Mouse (Mus musculus): ENCODE measurements at regions not wholly inside any gene's neighbourhood (a gene's known extent, or its start where the extent isn't known, plus 50 kb on each side); places are given as distances from the start of the nearest gene placed in this dataset.

GRCm38 (mm10) chr9:41577760-41578159, 416.3 kb upstream of the Ubash3b start:
- DNase-seq (ENCODE audit: low read depth, low spot score): no peak

- DNase-seq (ENCODE audit: low read depth, low spot score): no peak
These were observed 414.3 kb upstream of the Ubash3b start for GRCm38 (mm10) chr9:41575826-41576225.

- DNase-seq (ENCODE audit: low read depth, low spot score): no peak
These were observed 408.8 kb upstream of the Ubash3b start for GRCm38 (mm10) chr9:41570262-41570661.

GRCm38 (mm10) chr9:41566496-41566895, 405.0 kb upstream of the Ubash3b start:
- DNase-seq (ENCODE audit: low read depth, low spot score): no peak

- DNase-seq (ENCODE audit: low read depth, low spot score): no peak
These were observed 404.3 kb upstream of the Ubash3b start for GRCm38 (mm10) chr9:41565784-41566183.

- no peak for DNase-seq (ENCODE audit: low read depth, low spot score)
These were observed 401.9 kb upstream of the Ubash3b start for GRCm38 (mm10) chr9:41563376-41563775.

- DNase-seq (ENCODE audit: low read depth, low spot score): no peak
These were observed 397.0 kb upstream of the Ubash3b start for GRCm38 (mm10) chr9:41558456-41558855.

- DNase-seq (ENCODE audit: low read depth, low spot score): peak; percentile 73
These were observed 395.4 kb upstream of the Ubash3b start for GRCm38 (mm10) chr9:41556888-41557287.

GRCm38 (mm10) chr9:41545776-41546175, 384.3 kb upstream of the Ubash3b start:
- DNase-seq (ENCODE audit: low read depth, low spot score): peak; percentile 74

GRCm38 (mm10) chr9:41542511-41542910, 381.0 kb upstream of the Ubash3b start:
- DNase-seq (ENCODE audit: low read depth, low spot score): no peak

- no peak for DNase-seq (ENCODE audit: low read depth, low spot score)
These were observed 379.8 kb upstream of the Ubash3b start for GRCm38 (mm10) chr9:41541327-41541726.

GRCm38 (mm10) chr9:41532786-41533185, 371.3 kb upstream of the Ubash3b start:
- DNase-seq (ENCODE audit: low read depth, low spot score): no peak

GRCm38 (mm10) chr9:41532290-41532689, 370.8 kb upstream of the Ubash3b start:
- no peak for DNase-seq (ENCODE audit: low read depth, low spot score)

GRCm38 (mm10) chr9:41531596-41531995, 370.1 kb upstream of the Ubash3b start:
- DNase-seq (ENCODE audit: low read depth, low spot score): peak; percentile 68

- DNase-seq (ENCODE audit: low read depth, low spot score): peak; percentile 38
These were observed 364.6 kb upstream of the Ubash3b start for GRCm38 (mm10) chr9:41526126-41526525.

- DNase-seq (ENCODE audit: low read depth, low spot score): no peak
These were observed 364.0 kb upstream of the Ubash3b start for GRCm38 (mm10) chr9:41525534-41525933.

- peak; percentile 50 for DNase-seq (ENCODE audit: low read depth, low spot score)
These were observed 363.1 kb upstream of the Ubash3b start for GRCm38 (mm10) chr9:41524591-41524990.

- no peak for DNase-seq (ENCODE audit: low read depth, low spot score)
These were observed 362.5 kb upstream of the Ubash3b start for GRCm38 (mm10) chr9:41523969-41524368.

- no peak for DNase-seq (ENCODE audit: low read depth, low spot score)
These were observed 360.8 kb upstream of the Ubash3b start for GRCm38 (mm10) chr9:41522302-41522701.

GRCm38 (mm10) chr9:41517787-41518186, 356.3 kb upstream of the Ubash3b start:
- DNase-seq (ENCODE audit: low read depth, low spot score): no peak

- no peak for DNase-seq (ENCODE audit: low read depth, low spot score)
These were observed 355.7 kb upstream of the Ubash3b start for GRCm38 (mm10) chr9:41517053-41517696.

GRCm38 (mm10) chr9:41515192-41515591, 353.7 kb upstream of the Ubash3b start:
- no peak for DNase-seq (ENCODE audit: low read depth, low spot score)

- DNase-seq (ENCODE audit: low read depth, low spot score): no peak
These were observed 352.2 kb upstream of the Ubash3b start for GRCm38 (mm10) chr9:41513701-41514100.

- no peak for DNase-seq (ENCODE audit: low read depth, low spot score)
These were observed 348.1 kb upstream of the Ubash3b start for GRCm38 (mm10) chr9:41509597-41509996.

Measured in brain, adult 2 months (tissue).